Mouse (Mus musculus): Measurements from ENCODE around the gene Nup210l.
A peak's percentile ranks its signal among the peaks of the same experiment; 100 is the strongest.

Gene Nup210l

DNA sequence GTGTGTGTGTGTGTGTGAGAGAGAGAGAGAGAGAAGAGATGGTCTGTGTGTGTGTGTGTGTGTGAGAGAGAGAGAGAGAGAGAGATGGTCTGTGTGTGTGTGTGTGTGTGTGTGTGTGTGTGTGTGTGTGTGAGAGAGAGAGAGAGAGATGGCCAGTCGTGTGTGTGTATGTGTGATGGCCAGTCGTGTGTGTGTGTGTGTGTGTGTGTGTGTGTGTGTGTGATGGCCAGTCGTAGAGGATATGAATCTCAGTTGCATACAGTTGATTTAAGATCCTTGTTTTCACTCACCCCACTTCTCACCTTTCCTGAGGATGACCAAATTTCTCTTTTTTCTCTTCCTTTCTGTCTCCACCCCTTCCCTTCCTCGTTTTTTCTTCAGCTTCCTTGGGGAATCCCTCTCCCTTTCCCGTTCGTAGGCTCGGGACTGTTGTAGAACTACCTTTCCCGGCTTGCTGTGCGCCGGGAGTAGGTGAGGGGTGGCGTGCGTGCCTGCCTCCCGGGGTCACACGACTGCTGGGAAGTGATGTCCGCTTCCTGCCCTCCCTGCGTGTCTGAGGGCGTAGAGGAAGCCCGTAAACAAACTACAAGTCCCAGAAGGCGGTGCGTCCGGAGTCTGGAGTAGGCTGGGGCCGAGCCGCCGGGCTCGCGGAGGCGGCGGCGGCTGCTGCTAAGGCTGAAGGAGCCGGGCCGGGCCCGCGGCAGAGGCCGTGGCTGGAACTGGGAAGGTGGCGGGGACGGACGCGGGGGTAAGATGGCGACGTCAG lies 149.9 kb downstream of the Nup210l start, which contains the start of gene Crtc2:
Crtc2 (plus strand) TSS at position 511 of the 766 bp plus-strand sequence.
- peak; percentile 97 to 98 for DNase-seq (ENCODE audit: inconsistent age in 2 of 2, low spot score in 1 of 2)

GRCm38 (mm10) chr3:90254419-90255193 lies 150.7 kb downstream of the Nup210l start:
- DNase-seq (ENCODE audit: inconsistent age in 2 of 2, low spot score in 1 of 2): peak in 1 of 2 experiments; percentile 34

DNA sequence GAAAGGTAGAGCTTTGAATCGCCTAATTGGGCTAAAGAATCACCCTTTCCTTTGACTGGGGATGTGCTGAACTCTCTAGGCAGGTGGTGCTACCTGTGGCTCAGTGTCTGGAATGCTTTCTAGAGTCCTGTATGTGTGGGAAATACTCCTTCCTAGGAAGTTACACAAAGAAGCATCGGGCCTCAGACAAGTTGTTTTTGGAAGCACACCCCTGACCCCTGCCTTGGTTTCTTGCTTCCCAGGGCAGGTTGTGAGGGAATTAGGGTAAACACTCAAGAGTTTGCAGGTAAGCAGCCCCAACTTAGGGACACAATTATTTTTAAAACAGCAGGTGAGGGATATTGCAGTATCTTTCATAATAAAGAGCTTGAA lies 151.2 kb downstream of the Nup210l start:
- no peak for DNase-seq (ENCODE audit: inconsistent age in 2 of 2, low spot score in 1 of 2)

- DNase-seq (ENCODE audit: inconsistent age in 2 of 2, low spot score in 1 of 2): no peak
Observed at GRCm38 (mm10) chr3:90255784-90256353, 151.9 kb downstream of the Nup210l start.

DNA sequence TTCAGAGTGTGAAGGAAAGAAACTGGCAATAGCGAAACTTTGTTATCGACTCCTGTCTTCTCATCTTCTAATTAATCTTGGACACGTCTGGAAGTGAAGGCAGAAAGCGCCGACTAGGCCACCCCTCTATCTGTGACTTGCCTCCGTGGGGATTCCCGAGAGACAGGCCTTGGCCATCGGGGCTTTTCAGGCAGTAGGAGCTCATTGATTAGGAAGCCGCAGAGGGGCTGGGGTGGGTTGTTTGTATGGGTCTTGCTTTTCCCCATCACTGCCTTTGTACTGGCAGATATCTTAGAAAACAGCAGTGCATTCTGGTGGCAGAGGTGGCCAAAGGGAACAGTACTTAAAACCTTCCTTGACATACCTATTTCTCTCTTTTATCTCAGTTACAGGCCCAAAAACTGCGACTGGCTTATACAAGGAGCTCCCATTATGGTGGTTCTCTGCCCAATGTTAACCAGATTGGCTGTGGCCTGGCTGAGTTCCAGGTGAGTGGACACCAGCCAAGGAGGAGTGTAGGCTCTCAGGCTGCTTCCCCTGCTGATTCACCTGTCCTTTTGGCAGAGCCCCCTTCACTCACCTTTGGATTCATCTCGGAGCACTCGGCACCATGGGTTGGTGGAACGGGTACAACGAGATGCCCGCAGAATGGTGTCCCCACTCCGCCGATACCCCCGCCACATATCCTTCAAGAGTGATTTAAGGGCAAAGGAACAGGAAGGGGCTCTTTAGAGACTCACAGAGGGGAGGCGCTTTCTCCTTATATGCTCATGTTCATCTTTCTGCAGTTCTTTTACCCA lies 153.0 kb downstream of the Nup210l start:
- DNase-seq (ENCODE audit: inconsistent age in 2 of 2, low spot score in 1 of 2): peak in 1 of 2 experiments; percentile 66

- no peak for DNase-seq (ENCODE audit: inconsistent age in 2 of 2, low spot score in 1 of 2)
Observed at GRCm38 (mm10) chr3:90258521-90258920, 154.6 kb downstream of the Nup210l start.

All from adrenal gland, adult (tissue).